Mouse (Mus musculus) bone marrow, adult 2 months (tissue): ENCODE results near the gene Cnn2.

Source experiments
- CTCF ChIP-seq: fragments of 200-500 bp; IDR thresholded peaks from 2 replicates; pipeline ENCODE4 v1.5.1; 2011; ENCODE audit warnings: low read length, control low read depth; ENCODE audit not compliant: control insufficient read depth, insufficient read depth
- POLR2A ChIP-seq: fragments of 200-500 bp; IDR thresholded peaks from 2 replicates; pipeline ENCODE4 v1.6.1; 2011; ENCODE audit warnings: low read depth, mild to moderate bottlenecking, control low read depth, low read length, borderline replicate concordance; ENCODE audit not compliant: control insufficient read depth

DNA sequence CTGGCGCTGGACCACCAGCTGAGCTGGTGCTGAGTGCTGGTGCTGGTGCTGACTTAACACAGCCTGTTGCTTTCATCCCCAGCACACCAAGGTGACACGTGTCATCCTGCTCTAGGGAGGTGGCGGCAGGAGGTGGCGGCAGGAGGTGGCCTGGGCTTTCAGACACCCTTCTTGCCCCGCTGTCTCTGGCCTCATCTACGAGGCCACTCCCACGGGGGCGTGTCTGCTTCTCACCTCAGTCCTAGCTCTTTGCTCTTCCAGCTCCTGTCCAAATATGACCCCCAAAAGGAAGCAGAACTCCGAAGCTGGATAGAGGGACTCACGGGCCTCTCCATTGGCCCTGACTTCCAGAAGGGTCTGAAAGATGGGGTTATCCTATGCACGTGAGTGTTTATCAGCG is 2.7 kb downstream of the Cnn2 start:
- 0 out of 2 replicates have a peak, but pooled peaks have one; percentile 12 for TF ChIP-seq POLR2A
- no peak for TF ChIP-seq CTCF
